Mouse (Mus musculus): ENCODE results near the gene Gm5938.

The Gm5938 gene

GRCm38 (mm10) chrX:78125167-78125566, at the start of gene Gm5938:
Gene Gm5938, plus strand, starts transcription at chrX:78125467.
- DNase-seq (ENCODE audit: low read depth, low spot score), result no peak

GRCm38 (mm10) chrX:78091274-78091673, 34.0 kb upstream of the Gm5938 start, which contains the start of gene Obp1a:
Gene Obp1a, minus strand, starts transcription at chrX:78091374.
- DNase-seq (ENCODE audit: low read depth, low spot score), result no peak

Measured in mesoderm, embryonic 11.5 days (tissue).